Comparison of ENCODE assay signal across 13 mouse cellular contexts in genomic region chr16:30234636-30235546, GRCm38 (mm10). TPM values are rescaled to one million over a fixed set of nuclear protein-coding genes. Genes with fewer than 3 reads are reported as not detected.
DNase-seq lines count a peak whose midpoint lies in the region; ATAC-seq lines count a peak whose summit lies in the region.
"Had no signal": no experiment of that assay in that cellular context is flagged by ENCODE, and none has a peak within 500 bp of the region (broad histone marks: within the 10 kb centered on the region; RNA-seq: fewer than 3 reads in every experiment).

No protein-coding gene starts in this region.

- H3K4me3 ChIP-seq in limb, embryonic 10.5 days: no peak overlapping the region
- no peak overlapping the region for H3K4me3 ChIP-seq in liver, embryonic 11.5 days (ENCODE audit: low read depth, low read length)
- H3K4me3 ChIP-seq: lung, embryonic 15.5 days had no signal

- no peak for ATAC-seq in liver, embryonic 11.5 days (replicated peaks; ENCODE audit: low FRiP score)

- peak overlapping the region; percentile 82 for H3K27ac ChIP-seq in limb, embryonic 10.5 days
- no peak overlapping the region for H3K27ac ChIP-seq in liver, embryonic 11.5 days (ENCODE audit: low read depth, low read length)

- H3K9me3 ChIP-seq in limb, embryonic 10.5 days (replicated peaks): no peaks in the 10 kb centered on the region
- no peaks in the 10 kb centered on the region for H3K9me3 ChIP-seq in liver, embryonic 11.5 days (ENCODE audit: control insufficient read depth, low read length)
- H3K9me3 ChIP-seq: lung, embryonic 15.5 days had no signal

- DNase-seq in gastrocnemius, postnatal 14 days: peak; percentile 40
- no peak for DNase-seq in gastrocnemius, postnatal 25 days
- peak; percentile 15 for DNase-seq in lung, postnatal 14 days
- DNase-seq in lung, postnatal 36 days: no peak
- peak; percentile 21 for DNase-seq in cerebellum, adult 9-10 months
- no peak for DNase-seq in limb, embryonic 10.5 days (ENCODE audit: low spot score)
- DNase-seq in liver, embryonic 11.5 days (ENCODE audit: low spot score): no peak
- no peak for DNase-seq in retina, embryonic 14.5 days (ENCODE audit: low spot score)
- DNase-seq: adrenal gland, postnatal 10 days had no signal

- H3K27me3 ChIP-seq in limb, embryonic 10.5 days (ENCODE audit: low read depth, poor library complexity, severe bottlenecking): peaks cover 77% of the 10 kb centered on the region
- peaks cover 21% of the 10 kb centered on the region for H3K27me3 ChIP-seq in liver, embryonic 11.5 days (replicated peaks; ENCODE audit: control insufficient read depth, insufficient read depth, low read length)
- H3K27me3 ChIP-seq: Patski had no signal

- no peak overlapping the region for H3K4me2 ChIP-seq in liver, embryonic 11.5 days

- no peaks in the 10 kb centered on the region for H3K36me3 ChIP-seq in limb, embryonic 10.5 days
- no peaks in the 10 kb centered on the region for H3K36me3 ChIP-seq in liver, embryonic 11.5 days (ENCODE audit: control insufficient read depth, insufficient read depth, low read length)
- H3K36me3 ChIP-seq: lung, embryonic 15.5 days had no signal

- 46% methylated on average over 12 of the region's 12 CpGs for WGBS in limb, embryonic 10.5 days
- 48% methylated on average over 12 of the region's 12 CpGs for WGBS in liver, embryonic 11.5 days

- intact Hi-C loops in gastrocnemius, postnatal 14 days (cut with DNase I; ENCODE audit: low total_unique reads): loop anchor here (5.0 kb wide), 1 partner anchor 593 kb away; no protein-coding TSS in a partner anchor

- H3K9ac ChIP-seq in liver, embryonic 11.5 days (ENCODE audit: low read depth, low read length): no peak overlapping the region
- H3K9ac ChIP-seq: lung, embryonic 15.5 days had no signal

- peaks cover 66% of the 10 kb centered on the region for H3K4me1 ChIP-seq in limb, embryonic 10.5 days
- peaks cover 12% of the 10 kb centered on the region; the same call in 1 of the 2 replicates for H3K4me1 ChIP-seq in liver, embryonic 11.5 days (replicated peaks; ENCODE audit: control insufficient read depth, insufficient read depth, low read length)

RNA-seq across cellular contexts. Expression of gene Cpn2, which starts 32.4 kb away (rescaled TPM):
- not detected for total RNA-seq in gastrocnemius, postnatal 14 days (2021)
- not detected for total RNA-seq in gastrocnemius, postnatal 25 days (2021)
- not detected in 2 replicates for polyA plus RNA-seq in limb, embryonic 10.5 days (2016; fragmentation: Nextera tagmentation; extraction: Ambion mirVana)
- polyA plus RNA-seq in liver, embryonic 11.5 days (2014; fragmentation: Nextera tagmentation; extraction: Ambion mirVana): 1.3 and 1.5 TPM in 2 replicates
- total RNA-seq: left cerebral cortex, postnatal 14 days had no signal
- polyA plus RNA-seq: heart, embryonic 16.5 days; lung, embryonic 15.5 days; Patski had no signal

RNA-seq across cellular contexts. Expression of gene Lrrc15, which starts 48.2 kb away (rescaled TPM):
- under 1 TPM; 0.42 to 0.70 TPM for total RNA-seq in gastrocnemius, postnatal 14 days (2021)
- under 1 TPM; 0.10 to 0.16 TPM for total RNA-seq in gastrocnemius, postnatal 25 days (2021)
- 0.23 and 0.68 TPM in 2 replicates for polyA plus RNA-seq in limb, embryonic 10.5 days (2016; fragmentation: Nextera tagmentation; extraction: Ambion mirVana)
- 0.08 and 0.14 TPM in 2 replicates for polyA plus RNA-seq in liver, embryonic 11.5 days (2014; fragmentation: Nextera tagmentation; extraction: Ambion mirVana)
- polyA plus RNA-seq: Patski had no signal

Comparison
In these comparisons a context has a peak if more than half of its experiments do, and no peak if none do; other contexts are left out.
1. DNase-seq: peak in gastrocnemius, postnatal 14 days (single experiment), lung, postnatal 14 days (single experiment) and cerebellum, adult 9-10 months (single experiment); none in gastrocnemius, postnatal 25 days (single experiment), lung, postnatal 36 days (single experiment), limb, embryonic 10.5 days (single experiment), liver, embryonic 11.5 days (single experiment) and retina, embryonic 14.5 days (single experiment).